31 mouse cellular contexts compared by ENCODE assay signal in genomic region chr8:3483546-3483945, GRCm38 (mm10). TPM values are rescaled to one million over a fixed set of nuclear protein-coding genes. Genes with fewer than 3 reads are reported as not detected.
"Had no signal": no experiment of that assay in that cellular context is flagged by ENCODE, and none has a peak within 500 bp of the region (broad histone marks: within the 10 kb centered on the region; RNA-seq: fewer than 3 reads in every experiment).

No protein-coding gene starts in this region.

- H3K9ac ChIP-seq: heart, embryonic 13.5 days; heart, embryonic 15.5 days; hindbrain, embryonic 14.5 days; kidney, embryonic 15.5 days; limb, embryonic 13.5 days; limb, embryonic 15.5 days had no signal

- H3K36me3 ChIP-seq: heart, embryonic 13.5 days; heart, embryonic 15.5 days; kidney, embryonic 15.5 days; limb, embryonic 13.5 days; limb, embryonic 15.5 days had no signal

- H3K4me1 ChIP-seq: kidney, embryonic 15.5 days; limb, embryonic 13.5 days; limb, embryonic 15.5 days had no signal

- H3K27ac ChIP-seq: gastrocnemius, adult 2 months; heart, adult 2 months; heart, embryonic 13.5 days; heart, embryonic 15.5 days; hindbrain, embryonic 14.5 days; hindbrain, postnatal 0 days; kidney, embryonic 15.5 days; layer of hippocampus, adult 2 months; limb, embryonic 13.5 days; limb, embryonic 15.5 days had no signal

- H3K4me3 ChIP-seq: gastrocnemius, adult 2 months; heart, adult 2 months; heart, embryonic 13.5 days; heart, embryonic 15.5 days; kidney, embryonic 15.5 days; layer of hippocampus, adult 2 months; limb, embryonic 13.5 days; limb, embryonic 15.5 days had no signal

- ATAC-seq: forebrain, embryonic 16.5 days; hindbrain, postnatal 0 days; intestine, embryonic 16.5 days had no signal

- DNase-seq: gastrocnemius, adult 2 months; gastrocnemius, postnatal 10 days; gastrocnemius, postnatal 36 days; heart, adult 11 months; heart, adult 2 months; heart, postnatal 14 days; heart, postnatal 36 days; kidney, adult 11 months; kidney, adult 2 months; kidney, adult 9 months; kidney, postnatal 10 days; kidney, postnatal 25 days; kidney, postnatal 4 days; left cerebral cortex, postnatal 4 days had no signal

- H3K4me2 ChIP-seq: heart, embryonic 11.5 days; heart, embryonic 13.5 days; heart, embryonic 15.5 days; hindbrain, embryonic 14.5 days; kidney, embryonic 15.5 days; limb, embryonic 13.5 days; limb, embryonic 15.5 days had no signal

- H3K9me3 ChIP-seq: heart, embryonic 13.5 days; heart, embryonic 15.5 days; kidney, embryonic 15.5 days; limb, embryonic 13.5 days; limb, embryonic 15.5 days had no signal

- H3K27me3 ChIP-seq: heart, embryonic 13.5 days; heart, embryonic 15.5 days; kidney, embryonic 15.5 days; limb, embryonic 13.5 days; limb, embryonic 15.5 days had no signal

RNA-seq across cellular contexts. Expression of gene Tex45, which starts 12.9 kb away (rescaled TPM):
- total RNA-seq: gastrocnemius, adult 2 months; heart, postnatal 14 days; heart, postnatal 36 days; hematopoietic stem cell, adult 5-6 weeks; left cerebral cortex, postnatal 25 days; left cerebral cortex, postnatal 4 days had no signal
- polyA plus RNA-seq: heart, adult 2 months; heart, embryonic 11.5 days; heart, embryonic 13.5 days; heart, embryonic 15.5 days; heart, postnatal 0 days; hindbrain, embryonic 11.5 days; intestine, embryonic 14.5 days; intestine, embryonic 16.5 days; kidney, embryonic 15.5 days; limb, embryonic 11.5 days; limb, embryonic 13.5 days; limb, embryonic 15.5 days had no signal
